Mouse (Mus musculus) lung, adult 10 weeks (tissue): ENCODE measurements around the gene Zfp689. TPM values are rescaled to one million over a fixed set of nuclear protein-coding genes. Genes with fewer than 3 reads are reported as not detected.

Source experiments
- polyA plus RNA-seq: library from polyadenylated mRNA; stranded (reverse); fragments of 350-450 nt; fragmentation: Illumina TruSeq; extraction: RNeasy Lipid Tissue Mini Kit (QIAGEN cat#74804); gene quantifications from one replicate; pipeline ENCODE4 v1.2.3, GENCODE M21; 2014; ENCODE audit warnings: low read depth, low replicate concordance; ENCODE audit not compliant: insufficient read depth

Gene Zfp689
- 1.7 TPM for polyA plus RNA-seq

GRCm38 (mm10) chr7:127448521-127449300 lies at the start of gene Zfp689:
Gene Zfp689 (minus strand): TSS chr7:127449158.

DNA sequence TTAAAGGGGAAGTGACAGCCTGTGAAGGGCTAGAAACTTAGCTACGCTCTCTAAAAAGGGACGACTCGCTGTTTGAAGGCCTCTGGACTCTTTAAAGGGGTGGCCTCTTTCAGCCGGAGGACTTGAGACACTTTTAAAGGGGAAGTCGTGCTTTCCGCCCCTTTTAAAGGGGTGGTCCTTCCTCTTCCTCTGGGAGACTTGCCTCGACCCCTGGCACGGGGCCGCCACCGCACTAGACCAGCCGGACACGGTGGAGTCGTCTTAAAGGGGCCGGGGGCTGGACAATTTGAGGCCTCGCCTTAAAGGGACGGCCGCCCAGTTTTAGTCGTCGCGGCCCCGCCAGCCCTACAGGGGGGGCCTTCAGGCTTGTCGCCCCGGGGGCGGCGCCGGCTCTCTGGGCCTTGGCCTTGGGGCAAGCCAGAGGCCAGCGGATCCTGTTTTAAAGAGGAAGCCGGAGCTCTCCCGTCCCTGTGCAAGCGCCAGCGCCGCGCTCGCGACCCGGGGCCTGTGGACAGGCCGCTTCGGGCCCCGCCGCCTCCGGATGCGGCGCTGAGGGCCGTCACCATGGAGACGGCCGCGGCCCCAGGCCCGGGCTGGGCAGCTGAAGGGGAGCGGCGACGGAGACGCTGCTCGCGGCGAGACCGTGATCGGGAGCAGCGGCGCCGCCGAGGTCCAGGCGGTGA lies 29.8 kb upstream of the Zfp689 start, which contains the start of gene Fbrs:
Fbrs (plus strand) TSS at position 565 of the 683 bp plus-strand sequence.

GRCm38 (mm10) chr7:127459311-127459710 lies 10.4 kb upstream of the Zfp689 start, which contains the start of gene Prr14:
Gene Prr14 (plus strand): TSS chr7:127459611.

GRCm38 (mm10) chr7:127421388-127422191 lies 27.4 kb downstream of the Zfp689 start, which contains the start of gene Zfp688:
Gene Zfp688 (minus strand): TSS chr7:127422068.

DNA sequence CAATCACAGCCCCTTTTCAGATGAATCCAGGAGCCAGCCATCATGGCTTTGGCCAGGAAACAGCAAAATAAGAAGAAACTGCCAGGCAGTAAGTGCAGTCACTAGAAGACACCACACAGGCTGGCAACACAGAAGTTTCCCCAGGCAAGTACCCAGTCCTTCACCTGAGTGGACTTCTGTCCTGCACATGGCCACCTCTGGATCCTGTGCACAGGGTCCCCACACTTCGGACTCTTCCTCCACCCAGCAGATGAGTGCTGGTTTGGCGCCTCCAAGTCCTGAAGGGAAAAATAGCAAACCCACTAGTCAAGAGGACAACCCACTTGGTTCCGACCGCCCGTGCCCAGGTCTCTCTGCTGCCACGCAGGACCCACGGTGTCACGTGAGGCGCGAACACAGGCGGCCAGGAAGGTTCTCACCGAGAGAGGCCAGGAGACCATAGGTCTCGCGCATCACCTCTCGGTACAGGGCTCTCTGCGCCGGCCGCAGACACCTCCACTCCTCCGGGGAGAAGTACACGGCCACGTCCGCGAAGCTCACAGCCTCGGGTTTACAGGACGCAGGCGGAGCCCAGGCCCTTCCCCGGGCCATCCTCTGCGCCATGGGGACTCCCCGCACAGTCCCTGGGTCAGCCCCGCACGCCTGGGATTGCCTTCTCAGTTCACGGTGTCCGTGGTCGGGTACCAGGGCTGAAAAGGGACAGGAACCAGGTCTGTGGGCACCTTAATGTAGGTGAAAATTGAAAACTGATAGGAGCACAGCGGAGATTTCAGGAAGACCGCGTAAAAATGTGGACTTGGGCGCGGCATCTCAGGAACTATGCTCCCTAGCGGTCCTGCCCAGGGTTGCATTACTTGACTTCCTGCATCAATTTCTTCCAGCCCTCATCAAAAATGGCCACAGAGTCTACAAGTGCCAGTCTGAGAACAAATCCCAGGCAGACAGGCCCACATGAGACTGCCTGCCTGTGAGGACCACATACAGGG lies 42.7 kb downstream of the Zfp689 start, which contains the start of gene Zfp764:
Zfp764 (minus strand) TSS at position 821 of the 986 bp plus-strand sequence.

DNA sequence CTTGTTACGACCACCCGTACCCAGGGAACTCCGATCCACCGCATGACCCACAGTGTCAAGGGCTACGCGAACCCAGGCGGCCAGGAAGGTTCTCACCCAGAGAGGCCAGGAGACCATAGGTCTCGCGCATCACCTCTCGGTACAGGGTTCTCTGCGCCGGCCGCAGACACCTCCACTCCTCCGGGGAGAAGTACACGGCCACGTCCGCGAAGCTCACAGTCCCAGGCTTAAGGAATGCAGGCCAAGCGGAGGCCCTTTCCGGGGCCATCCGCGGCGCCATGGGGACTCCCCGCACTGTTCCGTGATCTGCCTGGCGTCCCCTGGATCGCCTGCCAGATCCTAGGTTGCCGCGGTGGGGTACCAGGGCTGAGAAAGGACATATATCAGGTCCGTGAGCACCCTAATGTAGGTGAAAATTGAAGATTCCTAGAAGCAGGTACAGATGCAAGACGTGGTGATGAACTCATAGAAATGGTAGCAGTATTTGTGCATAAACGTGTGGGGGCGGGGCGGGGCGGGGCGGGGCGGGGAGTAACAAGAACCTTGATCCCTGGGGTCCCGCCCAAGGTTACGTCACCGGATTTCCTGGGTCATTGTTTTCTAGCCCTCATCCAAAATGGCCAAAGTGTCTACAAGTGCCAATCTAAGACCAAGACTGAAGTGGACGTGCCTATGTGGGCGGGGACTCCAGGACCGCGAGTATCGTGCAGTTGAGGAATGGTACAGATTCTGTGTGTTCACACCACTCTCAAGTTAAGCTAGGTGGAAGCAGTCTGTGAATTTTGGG lies 55.6 kb downstream of the Zfp689 start, which contains the start of gene E430018J23Rik:
E430018J23Rik (minus strand) TSS at position 473 of the 787 bp plus-strand sequence.

Other genes with a start within 250 kb of the Zfp689 start
- 16.9 TPM for gene Tbc1d10b, start 240.7 kb downstream of the Zfp689 start, polyA plus RNA-seq
- 4.2 TPM for gene Mylpf, start 240.3 kb downstream of the Zfp689 start, polyA plus RNA-seq
- 5.6 TPM for gene Zfp553, start 216.1 kb downstream of the Zfp689 start, polyA plus RNA-seq
- gene Sept1, start 216.0 kb downstream of the Zfp689 start, polyA plus RNA-seq = 23.5 TPM
- gene Zfp771, start 204.9 kb downstream of the Zfp689 start, polyA plus RNA-seq = 10.4 TPM
- 29.4 TPM for gene Dctpp1, start 188.4 kb downstream of the Zfp689 start, polyA plus RNA-seq
- 23.5 TPM for gene Sephs2, start 175.1 kb downstream of the Zfp689 start, polyA plus RNA-seq
- 12.3 TPM for gene Itgal, start 152.9 kb downstream of the Zfp689 start, polyA plus RNA-seq
- 12.4 TPM for gene Zfp768, start 103.6 kb downstream of the Zfp689 start, polyA plus RNA-seq
- 6.3 TPM for gene Zfp747, start 73.1 kb downstream of the Zfp689 start, polyA plus RNA-seq
- gene 9130019O22Rik, start 62.0 kb downstream of the Zfp689 start, polyA plus RNA-seq = 2.7 TPM
- 3.5 TPM for gene E430018J23Rik, start 55.5 kb downstream of the Zfp689 start, polyA plus RNA-seq
- gene Zfp764, start 42.3 kb downstream of the Zfp689 start, polyA plus RNA-seq = 7.3 TPM
- 11.8 TPM for gene Zfp688, start 27.1 kb downstream of the Zfp689 start, polyA plus RNA-seq
- 32.8 TPM for gene Prr14, start 10.5 kb upstream of the Zfp689 start, polyA plus RNA-seq
- gene Fbrs, start 30.0 kb upstream of the Zfp689 start, polyA plus RNA-seq = 24.3 TPM
- 1.8 TPM for gene Srcap, start 62.8 kb upstream of the Zfp689 start, polyA plus RNA-seq
- 11.9 TPM for gene Gm42715, start 70.4 kb upstream of the Zfp689 start, polyA plus RNA-seq
- not detected for gene Tmem265, start 112.2 kb upstream of the Zfp689 start, polyA plus RNA-seq
- gene Phkg2, start 124.2 kb upstream of the Zfp689 start, polyA plus RNA-seq = 29.0 TPM
- 20.2 TPM for gene Ccdc189, start 139.4 kb upstream of the Zfp689 start, polyA plus RNA-seq
- gene Rnf40, start 139.6 kb upstream of the Zfp689 start, polyA plus RNA-seq = 24.5 TPM
- 5.9 TPM for gene Zfp629, start 166.6 kb upstream of the Zfp689 start, polyA plus RNA-seq